Mouse (Mus musculus): Measurements from ENCODE around the gene Psmd2. TPM values are rescaled to one million over a fixed set of nuclear protein-coding genes. Genes with fewer than 3 reads are reported as not detected.

The Psmd2 gene
- polyA plus RNA-seq, 1 experiment from 2014 or later = 365 TPM

DNA sequence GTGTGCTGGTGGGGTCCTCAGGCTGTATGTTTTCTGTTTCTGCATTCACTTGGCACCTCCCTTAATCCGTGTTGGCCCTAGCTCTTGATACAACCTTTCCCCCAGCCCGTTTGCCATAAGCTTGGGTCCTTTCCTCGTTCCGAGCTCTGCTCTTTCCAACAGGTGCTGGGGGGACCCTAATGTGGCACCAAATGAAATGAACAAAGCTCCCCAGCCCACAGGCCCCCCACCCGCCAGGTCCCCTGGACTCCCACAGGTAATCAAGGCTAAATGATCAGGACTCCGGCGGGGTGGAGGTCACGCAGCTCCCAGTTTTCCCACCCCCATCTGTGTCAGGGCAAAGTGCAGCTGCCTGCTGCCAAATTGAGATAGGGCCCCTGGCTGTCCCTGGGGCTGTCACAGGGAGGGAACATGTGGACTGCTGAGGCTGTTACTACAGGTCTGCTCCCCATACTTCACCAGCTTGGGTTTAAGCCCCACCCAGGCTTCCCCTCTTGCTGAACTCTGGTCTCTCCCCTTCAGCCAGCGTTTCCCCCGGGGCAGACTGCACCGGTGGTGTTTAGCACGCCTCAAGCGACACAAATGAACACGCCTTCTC, 22.4 kb downstream of the Psmd2 start:
- H3K4me2 ChIP-seq (ENCODE audit: low read length) = peak overlapping the region; percentile 80
- H3K9me3 ChIP-seq (replicated peaks; ENCODE audit: control insufficient read depth, low read length, poor library complexity, severe bottlenecking) = no peaks in the 10 kb centered on the region
- H3K9ac ChIP-seq (ENCODE audit: low read depth, low read length) = peak overlapping the region; percentile 98
- peak overlapping the region; percentile 97 for H3K4me3 ChIP-seq (ENCODE audit: low read depth, low read length)
- WGBS = 16% methylated on average over 14 of the region's 14 CpGs
- H3K27me3 ChIP-seq (ENCODE audit: control insufficient read depth, insufficient read depth, low read depth, low read length) = no peaks in the 10 kb centered on the region
- peaks cover 19% of the 10 kb centered on the region for H3K4me1 ChIP-seq (ENCODE audit: control insufficient read depth, insufficient read depth, low read length)
- peak overlapping the region; percentile 88; the same call in 1 of the 2 replicates for H3K27ac ChIP-seq (ENCODE audit: low read length)
- ATAC-seq = no peak; the same call in 1 of the 2 replicates
- H3K36me3 ChIP-seq (ENCODE audit: control insufficient read depth, insufficient read depth, low read length) = peaks cover 26% of the 10 kb centered on the region

DNA sequence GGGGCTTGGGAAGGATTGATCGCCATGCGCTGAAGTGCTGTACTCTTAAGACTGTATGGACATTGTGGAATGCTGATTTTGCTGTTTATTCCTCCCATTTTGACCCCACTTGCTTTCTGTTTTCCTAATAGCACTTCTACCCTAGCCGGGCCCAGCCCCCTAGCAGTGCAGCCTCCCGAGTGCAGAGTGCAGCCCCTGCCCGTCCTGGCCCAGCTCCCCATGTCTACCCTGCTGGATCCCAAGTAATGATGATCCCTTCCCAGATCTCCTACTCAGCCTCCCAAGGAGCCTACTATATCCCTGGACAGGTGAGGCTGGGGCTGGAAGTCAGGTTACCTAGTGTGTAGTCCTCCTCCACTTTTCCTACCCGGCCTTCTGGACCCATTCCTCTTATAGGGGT, 23.8 kb downstream of the Psmd2 start:
- H3K4me3 ChIP-seq (ENCODE audit: low read depth, low read length) = no peak overlapping the region
- 94% methylated on average over 6 of the region's 6 CpGs for WGBS
- no peaks in the 10 kb centered on the region for H3K27me3 ChIP-seq (ENCODE audit: control insufficient read depth, insufficient read depth, low read depth, low read length)
- no peak for ATAC-seq
- H3K9ac ChIP-seq (ENCODE audit: low read depth, low read length) = no peak overlapping the region
- peaks cover 39% of the 10 kb centered on the region for H3K36me3 ChIP-seq (ENCODE audit: control insufficient read depth, insufficient read depth, low read length)
- no peak overlapping the region for H3K27ac ChIP-seq (ENCODE audit: low read length)
- H3K9me3 ChIP-seq (replicated peaks; ENCODE audit: control insufficient read depth, low read length, poor library complexity, severe bottlenecking) = no peaks in the 10 kb centered on the region
- H3K4me1 ChIP-seq (ENCODE audit: control insufficient read depth, insufficient read depth, low read length) = peaks cover 19% of the 10 kb centered on the region
- no peak overlapping the region for H3K4me2 ChIP-seq (ENCODE audit: low read length)

DNA sequence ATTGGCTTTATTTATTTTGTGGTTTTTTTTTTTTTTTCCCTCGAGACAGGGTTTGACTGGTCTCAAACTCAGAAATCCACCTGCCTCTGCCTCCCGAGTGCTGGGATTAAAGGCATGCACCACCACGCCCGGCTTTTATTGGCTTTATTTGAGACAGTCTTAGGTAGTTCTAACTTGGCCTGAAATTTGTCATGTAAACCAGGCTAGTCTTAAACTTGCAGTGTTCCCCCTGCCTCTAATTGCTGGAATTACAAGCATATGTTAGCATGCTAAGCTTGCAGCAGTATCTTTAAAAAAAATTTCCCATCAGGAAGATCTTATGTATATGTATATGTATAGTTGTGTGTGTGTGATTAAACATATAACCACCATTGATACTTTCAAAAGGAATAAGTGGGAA, 25.2 kb downstream of the Psmd2 start:
- H3K4me2 ChIP-seq (ENCODE audit: low read length) = no peak overlapping the region
- H3K27me3 ChIP-seq (ENCODE audit: control insufficient read depth, insufficient read depth, low read depth, low read length) = no peaks in the 10 kb centered on the region
- ATAC-seq = no peak
- no peak overlapping the region for H3K9ac ChIP-seq (ENCODE audit: low read depth, low read length)
- H3K4me3 ChIP-seq (ENCODE audit: low read depth, low read length) = no peak overlapping the region
- WGBS = 88% methylated on average over 4 of the region's 4 CpGs
- no peaks in the 10 kb centered on the region for H3K9me3 ChIP-seq (replicated peaks; ENCODE audit: control insufficient read depth, low read length, poor library complexity, severe bottlenecking)
- H3K27ac ChIP-seq (ENCODE audit: low read length) = no peak overlapping the region
- peaks cover 19% of the 10 kb centered on the region for H3K4me1 ChIP-seq (ENCODE audit: control insufficient read depth, insufficient read depth, low read length)
- peaks cover 53% of the 10 kb centered on the region for H3K36me3 ChIP-seq (ENCODE audit: control insufficient read depth, insufficient read depth, low read length)

DNA sequence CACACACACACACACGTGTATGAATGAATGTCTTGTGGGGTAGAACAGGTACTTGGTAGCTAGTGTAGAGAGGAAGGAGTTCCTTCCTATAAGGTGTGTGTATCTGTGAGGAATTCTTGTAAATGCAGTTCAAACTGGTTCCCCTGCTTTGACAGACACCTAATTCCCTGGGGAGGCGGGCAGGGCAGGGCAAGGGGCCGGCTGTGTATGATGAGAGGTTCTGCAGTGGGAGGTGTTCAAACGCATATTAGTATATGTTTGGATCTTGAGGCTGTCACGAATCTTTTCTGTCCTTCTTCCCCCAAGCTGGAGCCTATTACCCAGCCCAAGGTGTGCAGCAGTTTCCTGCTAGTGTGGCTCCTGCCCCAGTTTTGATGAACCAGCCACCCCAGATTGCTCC, 25.9 kb downstream of the Psmd2 start:
- Histone ChIP-seq H3K4me1 (ENCODE audit: control insufficient read depth, insufficient read depth, low read length) (peaks cover 15% of the 10 kb centered on the region), H3K27me3 (ENCODE audit: control insufficient read depth, insufficient read depth, low read depth, low read length) (no peaks in the 10 kb centered on the region), H3K36me3 (ENCODE audit: control insufficient read depth, insufficient read depth, low read length) (peaks cover 60% of the 10 kb centered on the region), H3K4me2 (ENCODE audit: low read length) (no peak overlapping the region), H3K9ac (ENCODE audit: low read depth, low read length) (no peak overlapping the region), H3K27ac (ENCODE audit: low read length) (no peak overlapping the region), H3K4me3 (ENCODE audit: low read depth, low read length) (no peak overlapping the region), H3K9me3 (replicated peaks; ENCODE audit: control insufficient read depth, low read length, poor library complexity, severe bottlenecking) (no peaks in the 10 kb centered on the region)
- WGBS = 87% methylated on average over 5 of the region's 5 CpGs
- ATAC-seq = no peak

DNA sequence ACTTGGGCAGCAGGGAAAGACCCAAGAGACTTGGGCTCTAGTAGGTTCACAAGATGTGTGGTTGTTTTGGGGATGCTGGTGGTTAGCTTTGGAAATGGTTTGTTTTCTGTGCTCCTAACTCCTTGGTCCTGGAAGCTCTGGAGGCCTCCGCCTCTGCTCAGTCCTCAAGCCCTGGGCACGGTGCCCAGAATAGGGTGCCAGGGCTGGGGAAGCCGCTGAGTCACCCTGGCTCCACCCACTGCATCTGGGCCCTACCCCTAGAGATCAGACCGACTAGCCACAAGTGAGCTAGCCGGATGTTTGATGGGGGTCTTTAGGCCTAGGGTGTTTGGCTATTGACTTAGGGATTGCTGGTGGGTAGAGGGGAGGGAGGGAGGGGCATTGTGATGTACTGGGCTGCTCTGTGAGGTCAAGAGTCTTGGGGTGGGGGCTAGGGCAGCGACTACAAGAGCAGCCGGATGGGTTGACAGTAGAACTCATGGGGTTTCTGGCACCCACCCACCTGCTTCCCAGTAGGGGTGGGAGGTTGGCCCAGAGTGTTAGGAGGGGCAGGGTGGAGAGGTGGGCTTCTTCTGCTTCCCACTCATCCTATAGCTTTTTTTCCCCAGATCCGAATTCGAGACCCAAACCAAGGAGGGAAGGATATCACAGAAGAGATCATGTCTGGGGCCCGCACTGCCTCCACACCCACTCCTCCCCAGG, 26.7 kb downstream of the Psmd2 start:
- H3K4me3 ChIP-seq (ENCODE audit: low read depth, low read length) = no peak overlapping the region
- WGBS = 74% methylated on average over 10 of the region's 10 CpGs
- H3K27ac ChIP-seq (ENCODE audit: low read length) = no peak overlapping the region
- no peak for ATAC-seq
- peaks cover 15% of the 10 kb centered on the region for H3K4me1 ChIP-seq (ENCODE audit: control insufficient read depth, insufficient read depth, low read length)
- H3K4me2 ChIP-seq (ENCODE audit: low read length) = no peak overlapping the region
- H3K9ac ChIP-seq (ENCODE audit: low read depth, low read length) = no peak overlapping the region
- H3K9me3 ChIP-seq (replicated peaks; ENCODE audit: control insufficient read depth, low read length, poor library complexity, severe bottlenecking) = no peaks in the 10 kb centered on the region
- H3K36me3 ChIP-seq (ENCODE audit: control insufficient read depth, insufficient read depth, low read length) = peaks cover 66% of the 10 kb centered on the region
- no peaks in the 10 kb centered on the region for H3K27me3 ChIP-seq (ENCODE audit: control insufficient read depth, insufficient read depth, low read depth, low read length)

DNA sequence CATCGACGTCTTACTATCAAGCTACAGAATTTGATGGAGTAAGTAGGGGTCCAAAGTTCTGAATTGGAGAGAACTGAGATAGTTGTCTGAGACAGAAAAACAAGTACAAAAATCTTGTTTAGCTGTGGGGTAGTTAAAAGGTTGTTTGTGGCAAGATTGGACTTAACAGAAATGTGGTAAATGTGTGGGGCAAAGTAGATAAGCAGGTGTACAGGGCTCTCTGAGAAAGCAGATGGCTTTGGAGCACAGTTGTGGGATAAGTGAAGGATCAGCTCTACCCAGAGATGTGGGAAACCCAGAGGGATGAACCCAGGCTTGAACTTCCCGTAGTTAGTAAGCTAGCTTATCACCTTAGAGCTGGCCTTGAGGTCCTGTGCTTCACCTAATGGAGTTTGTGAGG, 39.3 kb downstream of the Psmd2 start:
- WGBS = 93% methylated on average over 3 of the region's 3 CpGs

DNA sequence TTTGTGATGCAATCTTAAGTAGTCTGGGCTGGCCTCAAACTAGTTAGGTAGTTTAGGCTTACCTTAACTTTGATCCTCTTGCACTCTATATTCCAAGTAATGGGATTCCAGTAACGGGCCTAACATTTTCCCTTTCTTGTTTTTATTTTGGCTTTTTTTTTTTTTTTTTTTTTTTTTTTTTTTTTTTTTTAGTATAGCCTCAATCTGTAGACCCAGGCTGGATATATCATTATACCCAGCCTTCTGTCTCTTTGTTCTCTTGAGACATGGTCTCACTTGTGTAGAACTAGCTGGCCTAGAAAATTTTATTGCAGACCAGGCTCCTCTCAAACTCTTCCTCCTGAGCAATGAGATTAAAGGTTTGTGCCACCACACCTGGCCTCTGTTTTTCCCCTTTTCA, 40.2 kb downstream of the Psmd2 start:
- H3K36me3 ChIP-seq (ENCODE audit: control insufficient read depth, insufficient read depth, low read length) = peaks cover 43% of the 10 kb centered on the region
- no peaks in the 10 kb centered on the region for H3K27me3 ChIP-seq (ENCODE audit: control insufficient read depth, insufficient read depth, low read depth, low read length)

More for the DNA sequence above, 39.3 kb downstream of the Psmd2 start:
- H3K9ac ChIP-seq (ENCODE audit: low read depth, low read length) = no peak overlapping the region
- no peaks in the 10 kb centered on the region for H3K27me3 ChIP-seq (ENCODE audit: control insufficient read depth, insufficient read depth, low read depth, low read length)
- ATAC-seq = no peak
- peaks cover 23% of the 10 kb centered on the region for H3K4me1 ChIP-seq (ENCODE audit: control insufficient read depth, insufficient read depth, low read length)
- H3K27ac ChIP-seq (ENCODE audit: low read length) = no peak overlapping the region
- H3K36me3 ChIP-seq (ENCODE audit: control insufficient read depth, insufficient read depth, low read length) = peaks cover 50% of the 10 kb centered on the region
- H3K9me3 ChIP-seq (replicated peaks; ENCODE audit: control insufficient read depth, low read length, poor library complexity, severe bottlenecking) = no peaks in the 10 kb centered on the region
- H3K4me3 ChIP-seq (ENCODE audit: low read depth, low read length) = no peak overlapping the region
- H3K4me2 ChIP-seq (ENCODE audit: low read length) = no peak overlapping the region

DNA sequence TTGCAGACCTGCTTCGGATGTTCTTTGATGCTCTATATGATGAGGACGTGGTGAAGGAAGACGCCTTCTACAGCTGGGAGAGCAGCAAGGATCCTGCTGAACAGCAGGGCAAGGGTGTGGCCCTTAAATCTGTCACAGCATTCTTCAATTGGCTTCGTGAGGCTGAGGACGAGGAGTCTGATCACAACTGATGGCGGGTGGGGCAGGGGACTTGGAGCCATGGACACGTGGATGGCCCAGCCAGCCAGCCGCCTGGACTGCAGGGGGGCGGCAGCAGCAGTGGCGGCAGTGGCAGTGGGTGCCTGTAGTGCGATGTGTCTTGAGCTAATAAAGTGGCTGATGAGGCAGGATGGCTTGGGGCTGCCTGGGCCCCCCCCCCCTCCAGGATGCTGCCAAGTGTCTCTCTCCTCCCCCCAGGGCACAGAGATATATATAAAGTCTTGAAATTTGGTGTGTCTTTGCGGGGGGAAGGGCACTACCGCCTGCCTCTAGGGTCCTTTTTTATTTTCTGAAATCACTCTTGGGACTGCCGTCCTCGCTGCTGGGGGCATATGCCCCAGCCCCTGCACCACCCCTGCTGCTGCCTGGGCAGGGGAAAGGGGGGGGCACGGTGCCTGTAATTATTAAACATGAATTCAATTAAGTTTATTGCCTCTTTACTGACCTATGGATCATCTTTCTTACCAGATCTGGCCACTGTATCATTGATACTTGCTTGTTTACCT, 41.0 kb downstream of the Psmd2 start:
- H3K9me3 ChIP-seq (replicated peaks; ENCODE audit: control insufficient read depth, low read length, poor library complexity, severe bottlenecking) = no peaks in the 10 kb centered on the region
- H3K36me3 ChIP-seq (ENCODE audit: control insufficient read depth, insufficient read depth, low read length) = peaks cover 36% of the 10 kb centered on the region
- peak overlapping the region; percentile 98 for H3K27ac ChIP-seq (ENCODE audit: low read length)
- peak overlapping the region; percentile 73 for H3K4me3 ChIP-seq (ENCODE audit: low read depth, low read length)
- ATAC-seq = peak; percentile 0; the same call in 1 of the 2 replicates
- H3K27me3 ChIP-seq (ENCODE audit: control insufficient read depth, insufficient read depth, low read depth, low read length) = no peaks in the 10 kb centered on the region
- peak overlapping the region; percentile 89; the same call in 1 of the 2 replicates for H3K9ac ChIP-seq (ENCODE audit: low read depth, low read length)
- peak overlapping the region; percentile 75 for H3K4me2 ChIP-seq (ENCODE audit: low read length)
- H3K4me1 ChIP-seq (ENCODE audit: control insufficient read depth, insufficient read depth, low read length) = peaks cover 32% of the 10 kb centered on the region
- WGBS = 38% methylated on average over 16 of the region's 16 CpGs

More for the DNA sequence above, 40.2 kb downstream of the Psmd2 start:
- 86% methylated on average over 1 of the region's 1 CpGs for WGBS
- no peak for ATAC-seq
- H3K4me1 ChIP-seq (ENCODE audit: control insufficient read depth, insufficient read depth, low read length) = peaks cover 30% of the 10 kb centered on the region
- H3K27ac ChIP-seq (ENCODE audit: low read length) = no peak overlapping the region
- H3K9ac ChIP-seq (ENCODE audit: low read depth, low read length) = no peak overlapping the region
- no peak overlapping the region for H3K4me2 ChIP-seq (ENCODE audit: low read length)
- H3K4me3 ChIP-seq (ENCODE audit: low read depth, low read length) = no peak overlapping the region
- no peaks in the 10 kb centered on the region for H3K9me3 ChIP-seq (replicated peaks; ENCODE audit: control insufficient read depth, low read length, poor library complexity, severe bottlenecking)

Measured in midbrain, embryonic 16.5 days (tissue).